Comparison of ENCODE assay signal across 15 mouse cellular contexts in the genomic region with DNA sequence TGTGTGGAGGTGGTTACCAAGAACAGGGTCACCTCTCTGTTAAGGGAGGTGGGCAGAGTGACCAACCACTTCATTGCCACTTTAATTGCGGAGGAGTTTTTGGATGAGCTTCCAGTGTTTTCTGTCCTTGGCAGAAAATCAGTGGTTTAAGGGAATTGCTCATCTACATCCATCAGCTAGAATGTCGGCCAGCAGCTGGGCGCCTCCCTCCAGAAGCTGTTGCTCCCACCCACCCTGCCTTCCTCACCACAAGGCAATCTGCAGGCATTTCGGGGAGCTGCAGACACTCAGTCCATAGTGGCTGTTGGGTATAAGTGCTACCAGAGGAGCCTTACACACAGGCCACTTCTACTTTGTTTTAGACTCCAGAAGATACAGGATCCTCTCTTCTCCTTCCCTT. TPM values are rescaled to one million over a fixed set of nuclear protein-coding genes. Genes with fewer than 3 reads are reported as not detected.
A peak's percentile ranks its signal among the peaks of the same experiment; 100 is the strongest.
DNase-seq lines count a peak whose midpoint lies in the region; ATAC-seq and TF ChIP-seq lines count a peak whose summit lies in the region.
"Had no signal": no experiment of that assay in that cellular context is flagged by ENCODE, and none has a peak within 500 bp of the region (broad histone marks: within the 10 kb centered on the region; RNA-seq: fewer than 3 reads in every experiment).

No protein-coding gene starts in this region.

- peak overlapping the region; percentile 91 for H3K27ac ChIP-seq in forebrain, embryonic 15.5 days (replicated peaks)
- no peak overlapping the region for H3K27ac ChIP-seq in forebrain, embryonic 12.5 days
- H3K27ac ChIP-seq in gastrocnemius, adult 2 months = no peak overlapping the region
- H3K27ac ChIP-seq: embryonic facial prominence, embryonic 12.5 days; heart, embryonic 13.5 days; midbrain, embryonic 12.5 days; stomach, postnatal 0 days had no signal

- peak; percentile 61 for DNase-seq in 3T3-L1 (ENCODE audit: low read depth, low spot score)
- DNase-seq in frontal cortex, postnatal 14 days (ENCODE audit: low spot score in 2 of 2) = peak; percentile 13 to 19
- peak; percentile 57 to 63 for DNase-seq in left cerebral cortex, postnatal 36 days (ENCODE audit: low spot score in 2 of 2)
- DNase-seq in c-Kit-positive CD71-positive TER-119-positive erythroid progenitor cells, embryonic 14.5 days (ENCODE audit: low spot score) = no peak
- DNase-seq in gastrocnemius, adult 2 months = no peak
- DNase-seq: gastrocnemius, postnatal 36 days; liver, postnatal 0 days; lung, postnatal 36 days; spleen, adult 18-20 months had no signal

- no peak overlapping the region for H3K4me2 ChIP-seq in forebrain, embryonic 15.5 days (replicated peaks)
- H3K4me2 ChIP-seq in forebrain, embryonic 12.5 days = no peak overlapping the region

- no peaks in the 10 kb centered on the region for H3K9me3 ChIP-seq in forebrain, embryonic 15.5 days
- H3K9me3 ChIP-seq in forebrain, embryonic 12.5 days = no peaks in the 10 kb centered on the region
- H3K9me3 ChIP-seq: embryonic facial prominence, embryonic 12.5 days; heart, embryonic 13.5 days; midbrain, embryonic 12.5 days had no signal

- WGBS in forebrain, embryonic 15.5 days = 58% methylated on average over 4 of the region's 4 CpGs
- 83% methylated on average over 4 of the region's 4 CpGs for WGBS in forebrain, embryonic 12.5 days

- H3K27me3 ChIP-seq in forebrain, embryonic 15.5 days = no peaks in the 10 kb centered on the region
- peaks cover 17% of the 10 kb centered on the region for H3K27me3 ChIP-seq in forebrain, embryonic 12.5 days

- ATAC-seq in forebrain, embryonic 15.5 days (replicated peaks) = no peak
- no peak for ATAC-seq in forebrain, embryonic 12.5 days (ENCODE audit: low FRiP score)

- H3K4me1 ChIP-seq in forebrain, embryonic 15.5 days = peaks cover 22% of the 10 kb centered on the region
- peaks cover 18% of the 10 kb centered on the region for H3K4me1 ChIP-seq in forebrain, embryonic 12.5 days

- no peak overlapping the region for H3K9ac ChIP-seq in forebrain, embryonic 15.5 days (replicated peaks)
- no peak overlapping the region for H3K9ac ChIP-seq in forebrain, embryonic 12.5 days
- H3K9ac ChIP-seq: embryonic facial prominence, embryonic 12.5 days; heart, embryonic 13.5 days; liver, postnatal 0 days; midbrain, embryonic 12.5 days had no signal

- intact Hi-C loops in left cerebral cortex, postnatal 36 days (cut with DNase I) = loop anchor here (5.0 to 10.0 kb wide), 2 partner anchors 521 to 879 kb away; no protein-coding TSS in a partner anchor
- intact Hi-C loops in gastrocnemius, adult 2 months (cut with DNase I) = loop anchor here (10.0 kb wide), 1 partner anchor 751 kb away; no protein-coding TSS in a partner anchor

- H3K36me3 ChIP-seq in forebrain, embryonic 15.5 days = no peaks in the 10 kb centered on the region
- no peaks in the 10 kb centered on the region for H3K36me3 ChIP-seq in forebrain, embryonic 12.5 days (replicated peaks)
- H3K36me3 ChIP-seq: embryonic facial prominence, embryonic 12.5 days; heart, embryonic 13.5 days; midbrain, embryonic 12.5 days had no signal

- no peak for TF ChIP-seq CTCF in gastrocnemius, adult 2 months (IDR thresholded peaks at IDR 0.05)

- no peak overlapping the region for H3K4me3 ChIP-seq in forebrain, embryonic 15.5 days
- no peak overlapping the region for H3K4me3 ChIP-seq in forebrain, embryonic 12.5 days (replicated peaks)
- H3K4me3 ChIP-seq in gastrocnemius, adult 2 months = no peak overlapping the region
- H3K4me3 ChIP-seq: embryonic facial prominence, embryonic 12.5 days; heart, embryonic 13.5 days; midbrain, embryonic 12.5 days had no signal

RNA-seq across cellular contexts. Expression of gene Rprm, which starts 0.9 kb away (rescaled TPM):
- 245 and 258 TPM in 2 replicates for polyA plus RNA-seq in forebrain, embryonic 15.5 days (2015; fragmentation: Nextera tagmentation; extraction: Ambion mirVana)
- 83.9 and 90.5 TPM in 2 replicates for polyA plus RNA-seq in forebrain, embryonic 12.5 days (2016; fragmentation: Nextera tagmentation; extraction: Ambion mirVana)
- total RNA-seq in left cerebral cortex, postnatal 36 days (2021) = 10 to 100 TPM; 84.3 to 97.2 TPM
- not detected for total RNA-seq in gastrocnemius, adult 2 months (2021)
- polyA plus RNA-seq: liver, postnatal 0 days had no signal

Comparison
In these comparisons a context has a peak if more than half of its experiments do, and no peak if none do; other contexts are left out.
1. DNase-seq: peak in 3T3-L1 (single experiment), frontal cortex, postnatal 14 days (2 of 2) and left cerebral cortex, postnatal 36 days (2 of 2); none in c-Kit-positive CD71-positive TER-119-positive erythroid progenitor cells, embryonic 14.5 days (single experiment) and gastrocnemius, adult 2 months (single experiment).
2. RNA of gene Rprm, which starts 0.9 kb away (total RNA-seq): 84.3 to 97.2 TPM in left cerebral cortex, postnatal 36 days; not detected in gastrocnemius, adult 2 months; every median in the first group is over 10 times any median in the second.